Mouse (Mus musculus) heart, adult 8-10 months (tissue): ENCODE results near the gene Zic2. TPM values are rescaled to one million over a fixed set of nuclear protein-coding genes. Genes with fewer than 3 reads are reported as not detected.
"Not testable (repeated sequence)": the region's sequence is repeated elsewhere in the genome, so short reads cannot be mapped to it uniquely, and the experiment has no call there.

Source experiments
- DNase-seq: peaks from one replicate; pipeline ENCODE4 v3.0.0; 2022; ENCODE audit warnings: low spot score
- total RNA-seq, 4 experiments: library from RNA; stranded (reverse); gene quantifications; 2 replicates each; pipeline ENCODE4 v1.2.4; 2022

The Zic2 gene
- total RNA-seq: under 1 TPM in 1 of 4 experiments, not detected in 3; 0.11 TPM

- no peak for DNase-seq
Observed at GRCm38 (mm10) chr14:122474891-122475556, at the start of gene Zic2. Gene Zic2, plus strand, starts transcription at chr14:122475435.

DNA sequence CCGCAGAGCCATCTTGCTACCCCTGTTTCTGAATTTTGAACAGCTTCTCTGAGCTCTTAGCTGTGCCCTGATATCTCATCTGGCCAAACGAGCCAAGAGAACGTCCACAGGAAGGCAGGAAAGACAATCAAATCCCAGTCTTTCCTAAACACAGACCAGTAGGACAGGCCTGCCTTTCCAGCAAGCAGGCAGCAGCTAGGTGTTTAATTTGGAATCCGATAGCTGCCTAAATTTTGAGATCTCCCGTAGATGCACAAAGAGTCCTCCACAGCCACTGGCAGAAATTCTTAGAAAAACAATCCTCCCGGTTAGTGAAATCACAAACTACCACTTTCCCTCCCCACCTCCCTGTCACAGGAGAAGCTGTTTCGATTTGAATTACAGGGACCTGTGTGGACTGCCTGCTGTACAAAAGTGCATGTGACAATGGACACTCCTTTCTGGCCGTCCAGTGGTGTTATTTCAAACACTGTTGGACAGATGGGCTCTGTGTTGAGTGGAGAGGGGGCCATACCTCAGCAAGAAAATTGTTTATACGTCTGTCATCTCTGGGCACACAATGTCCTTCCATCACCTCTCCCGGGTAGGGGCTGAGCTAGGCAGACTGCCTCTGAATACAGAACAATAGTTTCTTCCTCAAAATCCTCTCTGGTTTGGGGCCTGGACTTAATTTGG, 48.6 kb upstream of the Zic2 start:
- no peak for DNase-seq

- no peak for DNase-seq
Observed at GRCm38 (mm10) chr14:122427204-122427560, 48.1 kb upstream of the Zic2 start.

DNA sequence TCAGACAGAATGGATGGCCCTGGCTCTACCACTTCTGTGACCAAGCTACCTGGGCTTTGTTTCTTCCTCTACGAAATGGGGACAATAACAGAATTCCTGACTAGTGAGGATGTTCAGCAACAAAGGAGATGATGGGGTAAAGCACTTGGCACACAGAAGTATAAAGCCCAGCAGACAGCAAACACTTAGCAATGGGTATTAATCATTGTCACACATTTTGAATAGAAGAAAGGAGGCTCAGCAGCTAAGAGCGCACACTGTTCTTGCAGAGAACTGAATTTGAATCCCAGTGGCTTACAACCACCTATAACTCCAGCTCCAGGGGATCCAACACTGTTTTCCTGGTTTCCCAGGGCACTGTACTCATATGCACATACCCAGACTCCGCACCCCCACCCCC, 47.6 kb upstream of the Zic2 start:
- DNase-seq: no peak

- no peak for DNase-seq
Observed at GRCm38 (mm10) chr14:122432558-122432957, 42.7 kb upstream of the Zic2 start.

- no peak for DNase-seq
Observed at GRCm38 (mm10) chr14:122434039-122434438, 41.2 kb upstream of the Zic2 start.

DNA sequence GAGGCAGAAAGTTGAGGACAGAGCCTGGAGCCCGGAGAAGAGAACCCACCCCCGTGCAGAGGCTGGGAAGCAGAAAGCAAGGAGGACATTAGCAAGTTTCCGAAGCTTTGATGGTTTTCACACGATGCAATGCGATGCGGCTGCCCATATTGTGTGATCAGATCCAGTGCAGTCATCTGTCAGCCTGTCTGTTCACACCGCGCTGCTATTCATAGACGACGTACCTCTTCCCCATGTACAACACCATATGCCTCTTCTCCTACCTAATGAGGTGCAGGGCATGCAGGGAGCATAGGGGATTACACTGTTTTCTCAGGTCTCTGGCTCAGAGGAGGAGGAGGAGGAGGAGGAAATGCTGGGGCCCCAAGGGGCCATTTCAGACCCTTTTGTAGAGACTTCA, 38.4 kb upstream of the Zic2 start:
- no peak for DNase-seq

DNA sequence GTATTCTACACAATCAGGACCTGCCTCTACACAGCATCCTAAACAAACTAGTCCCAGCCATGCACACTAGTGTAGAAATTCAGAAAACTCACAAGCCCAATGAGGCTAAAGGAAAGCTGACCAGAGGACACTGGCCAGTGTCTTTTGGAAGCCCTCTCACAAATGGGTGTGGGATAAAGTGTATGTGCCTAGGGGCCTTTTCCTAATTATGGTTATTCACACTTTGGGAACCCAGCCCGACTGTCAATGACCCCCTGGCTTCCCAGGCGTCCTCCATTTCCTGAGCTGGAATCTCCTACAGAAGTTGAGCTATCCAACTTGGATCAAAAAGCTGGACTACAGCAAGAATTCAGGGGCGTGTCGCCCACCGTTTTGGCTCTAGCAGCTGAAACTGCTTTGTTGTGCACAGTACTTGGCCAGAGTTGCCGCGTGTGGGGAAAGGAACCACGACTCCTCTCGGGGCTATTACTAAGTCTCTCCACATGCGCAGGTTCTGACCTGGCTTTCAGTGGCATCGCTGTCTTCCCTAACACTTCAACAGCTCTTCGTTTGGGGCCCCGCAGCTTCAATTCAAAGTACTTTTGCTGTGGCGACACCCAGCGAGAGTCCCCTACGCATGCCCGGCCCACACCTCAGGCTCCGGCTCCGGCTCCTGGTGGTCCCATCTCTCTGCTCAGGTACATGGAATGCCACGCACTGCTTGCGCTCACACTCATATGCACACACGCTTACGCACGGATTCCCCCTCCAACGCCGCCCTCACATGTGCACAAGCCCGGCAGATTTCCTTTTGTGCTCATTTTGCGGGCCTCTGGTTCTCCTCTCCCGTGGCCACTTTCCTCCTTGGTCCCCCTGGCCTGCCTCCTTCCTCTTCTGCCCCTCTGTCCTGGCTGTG, 25.4 kb upstream of the Zic2 start:
- no peak for DNase-seq

DNA sequence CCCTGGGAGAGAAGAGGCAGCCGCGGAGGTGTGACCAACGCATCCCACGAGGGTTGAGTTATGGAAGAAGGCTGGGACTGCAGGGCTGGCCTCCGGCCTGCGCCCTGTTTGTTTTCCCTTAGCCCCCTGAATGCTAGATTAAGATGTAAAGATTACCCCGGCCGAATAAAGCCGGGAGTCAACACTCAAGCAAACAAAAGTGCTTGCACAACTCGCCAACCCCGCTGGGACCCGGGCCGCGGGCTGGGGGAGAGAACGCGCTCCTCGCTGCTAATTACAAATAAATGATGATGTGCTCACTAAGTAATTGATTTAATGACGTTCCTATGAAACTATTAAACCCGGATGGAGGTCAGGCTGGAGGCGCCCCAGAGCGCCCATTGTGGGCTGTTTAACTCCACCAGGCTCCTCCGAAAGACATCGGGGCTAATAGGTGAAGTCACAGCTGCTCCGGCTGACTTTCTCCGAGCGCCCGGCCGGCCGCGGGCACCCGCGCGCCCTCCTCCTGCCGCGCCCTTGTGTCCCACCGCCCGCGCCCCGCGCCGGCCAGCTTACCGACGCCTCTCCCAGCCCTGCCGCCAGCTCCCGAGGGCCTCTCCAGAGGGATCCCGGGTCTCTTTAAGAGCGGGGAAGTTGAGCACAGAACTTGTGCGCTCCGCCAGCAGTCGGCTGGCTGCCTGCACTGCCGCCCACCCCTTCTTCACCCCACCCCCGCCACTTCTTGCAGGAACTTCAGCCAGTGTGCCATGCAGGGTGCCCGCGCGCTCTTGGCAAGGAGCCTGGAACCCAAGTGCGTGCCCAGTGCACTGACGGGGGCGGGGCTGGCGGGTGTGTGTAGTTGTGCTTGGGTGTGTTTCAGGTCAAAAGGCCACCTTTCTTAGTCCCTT, 24.5 kb upstream of the Zic2 start, which contains the start of gene Gm5089:
Gm5089 (minus strand) TSS at position 620 of the 887 bp plus-strand sequence.
- DNase-seq: no peak

GRCm38 (mm10) chr14:122451551-122452145, 23.6 kb upstream of the Zic2 start:
- no peak for DNase-seq

- no peak for DNase-seq
Observed at GRCm38 (mm10) chr14:122452701-122453387, 22.4 kb upstream of the Zic2 start.

- no peak for DNase-seq
Observed at GRCm38 (mm10) chr14:122453388-122453995, 21.7 kb upstream of the Zic2 start.

- DNase-seq: no peak
Observed at GRCm38 (mm10) chr14:122453996-122454738, 21.1 kb upstream of the Zic2 start.

- DNase-seq: no peak
Observed at GRCm38 (mm10) chr14:122454901-122455561, 20.2 kb upstream of the Zic2 start.

GRCm38 (mm10) chr14:122455562-122455958, 19.7 kb upstream of the Zic2 start:
- no peak for DNase-seq

- DNase-seq: not testable (repeated sequence)
Observed at GRCm38 (mm10) chr14:122459332-122459731, 15.9 kb upstream of the Zic2 start.

DNA sequence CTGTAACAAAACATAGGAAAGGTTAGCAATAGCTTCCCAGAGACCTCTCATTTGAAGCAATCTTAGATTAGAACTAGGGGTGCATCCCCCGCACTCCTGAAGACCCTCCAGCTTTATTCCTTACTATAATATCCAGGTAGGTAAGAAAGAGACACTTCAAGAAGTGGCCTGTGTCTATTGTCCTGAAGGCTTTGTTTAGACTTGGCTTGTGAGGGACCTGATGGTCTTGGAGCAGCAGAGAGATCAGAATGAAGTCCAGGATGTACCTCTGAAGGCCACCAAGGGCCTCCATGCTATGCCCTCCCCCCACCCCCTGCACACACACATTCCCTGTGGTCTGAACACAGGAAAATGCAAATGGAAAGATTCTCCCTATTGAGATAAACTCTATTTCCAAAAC, 15.5 kb upstream of the Zic2 start:
- DNase-seq: no peak

- DNase-seq: no peak
Observed at GRCm38 (mm10) chr14:122460226-122460625, 15.0 kb upstream of the Zic2 start.

DNA sequence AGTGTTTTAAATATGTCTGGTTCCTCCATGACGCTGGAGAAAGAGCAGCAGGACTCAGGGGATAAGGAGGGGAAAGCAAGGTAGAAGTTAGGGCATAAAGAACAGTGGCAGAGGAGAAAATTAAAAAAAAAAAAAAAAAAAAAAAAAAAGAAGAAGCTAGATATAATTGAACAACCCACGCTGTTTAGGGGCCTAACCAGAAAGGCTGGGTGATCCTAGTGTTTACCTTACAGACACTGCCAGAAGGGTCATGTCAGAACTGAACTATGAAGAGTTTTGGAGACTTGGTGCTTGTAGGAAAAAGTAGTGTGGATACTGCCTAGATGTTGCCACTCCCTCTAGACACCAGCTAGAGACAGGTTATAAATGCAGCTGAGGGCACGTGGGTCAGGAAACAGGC, 13.7 kb upstream of the Zic2 start:
- no peak for DNase-seq
